Mouse (Mus musculus) MEL (cell line): ENCODE results near the gene Ifnar2. TPM values are rescaled to one million over a fixed set of nuclear protein-coding genes. Genes with fewer than 3 reads are reported as not detected.

Experiments used
- DNase-seq: peaks from one replicate; pipeline ENCODE4 v3.0.0; 2011; ENCODE audit warnings: low read depth, low spot score
- H3K27ac ChIP-seq: 2 replicates; pipeline ENCODE4 v1.5.1; 2012; ENCODE audit warnings: low read depth, mild to moderate bottlenecking, control low read depth, low read length, moderate library complexity; ENCODE audit not compliant: control insufficient read depth
- H3K27me3 ChIP-seq, 2 experiments: fragments of 150-350 bp in 1 of 2; sonication (generic) in 1 of 2; 2 replicates each; pipeline ENCODE4 v1.6.1; 2012; ENCODE audit warnings: low read length in 2 of 2, mild to moderate bottlenecking in 2 of 2, improper control_type of control experiment in 1 of 2, moderate library complexity in 1 of 2; ENCODE audit not compliant: insufficient read depth in 2 of 2, control insufficient read depth in 1 of 2
- H3K36me3 ChIP-seq, 2 experiments: 2 replicates each; pipeline ENCODE4 v1.6.1; 2012 to 2014; ENCODE audit warnings: low read length in 2 of 2, improper control_type of control experiment in 1 of 2, inconsistent platforms in 1 of 2, mild to moderate bottlenecking in 1 of 2; ENCODE audit not compliant: insufficient read depth in 2 of 2, control insufficient read depth in 1 of 2
- H3K4me1 ChIP-seq, 2 experiments: fragments of 150-350 bp in 1 of 2; sonication (generic) in 1 of 2; 2 replicates each; pipeline ENCODE4 v1.6.1; 2012; ENCODE audit warnings: low read length in 2 of 2, improper control_type of control experiment in 1 of 2, mild to moderate bottlenecking in 1 of 2; ENCODE audit not compliant: insufficient read depth in 2 of 2, control insufficient read depth in 1 of 2
- H3K4me3 ChIP-seq, 2 experiments: fragments of 150-350 bp in 1 of 2; sonication (generic) in 1 of 2; 2 replicates each; pipeline ENCODE4 v1.5.1; 2012; ENCODE audit warnings: low read depth in 2 of 2, low read length in 2 of 2, mild to moderate bottlenecking in 2 of 2, moderate library complexity in 2 of 2, control low read depth in 1 of 2, improper control_type of control experiment in 1 of 2; ENCODE audit not compliant: control insufficient read depth in 1 of 2, insufficient read depth in 1 of 2
- H3K79me2 ChIP-seq: 2 replicates; pipeline ENCODE4 v1.6.1; 2012; ENCODE audit warnings: mild to moderate bottlenecking, low read length, moderate library complexity; ENCODE audit not compliant: control insufficient read depth, poor library complexity, insufficient read depth
- H3K9ac ChIP-seq: 2 replicates; pipeline ENCODE4 v1.6.1; 2012; ENCODE audit warnings: low read depth, mild to moderate bottlenecking, control low read depth, low read length, moderate library complexity; ENCODE audit not compliant: control insufficient read depth, poor library complexity, severe bottlenecking
- H3K9me3 ChIP-seq: fragments of 150-350 bp; sonication (generic); replicated peaks from 2 replicates; pipeline ENCODE4 v1.6.1; 2012; ENCODE audit warnings: mild to moderate bottlenecking, low read length, improper control_type of control experiment, moderate library complexity; ENCODE audit not compliant: insufficient read depth
- BHLHE40 ChIP-seq: IDR thresholded peaks from 2 replicates; pipeline ENCODE4 v1.6.1; 2012; ENCODE audit warnings: low read depth, mild to moderate bottlenecking, inconsistent platforms, low read length, improper control_type of control experiment, borderline replicate concordance
- CHD1 ChIP-seq: IDR thresholded peaks from 2 replicates; pipeline ENCODE4 v1.6.1; 2012; ENCODE audit warnings: low read depth, mild to moderate bottlenecking, inconsistent platforms, low read length, improper control_type of control experiment
- CHD2 ChIP-seq: IDR thresholded peaks from 2 replicates; pipeline ENCODE4 v1.6.1; 2011; ENCODE audit warnings: low read length, improper control_type of control experiment
- E2F4 ChIP-seq: IDR thresholded peaks from 2 replicates; pipeline ENCODE4 v1.6.1; 2011; ENCODE audit warnings: low read depth, low read length, improper control_type of control experiment, borderline replicate concordance
- MAZ ChIP-seq: IDR thresholded peaks from 2 replicates; pipeline ENCODE4 v1.6.1; 2012; ENCODE audit warnings: low read depth, mild to moderate bottlenecking, inconsistent platforms, low read length, improper control_type of control experiment
- MYB ChIP-seq: IDR thresholded peaks from 2 replicates; pipeline ENCODE4 v1.6.1; 2011; ENCODE audit warnings: mild to moderate bottlenecking, low read depth, low read length, improper control_type of control experiment
- MYC ChIP-seq: IDR thresholded peaks from 2 replicates; pipeline ENCODE4 v1.6.1; 2011; ENCODE audit warnings: low read depth, mild to moderate bottlenecking, low read length, improper control_type of control experiment, moderate library complexity
- NELFE ChIP-seq: IDR thresholded peaks from 2 replicates; pipeline ENCODE4 v1.6.1; 2011; ENCODE audit warnings: low read depth, low read length, improper control_type of control experiment
- NRF1 ChIP-seq: IDR thresholded peaks from 2 replicates; pipeline ENCODE4 v1.6.1; 2014; ENCODE audit warnings: low read depth, mild to moderate bottlenecking, inconsistent platforms, low read length, improper control_type of control experiment, moderate library complexity; ENCODE audit not compliant: poor library complexity, insufficient read depth, severe bottlenecking
- POLR2A ChIP-seq, 2 experiments: IDR thresholded peaks; 2 replicates each; pipeline ENCODE4 v1.6.1; 2011 to 2012; ENCODE audit warnings: low read length in 2 of 2, mild to moderate bottlenecking in 2 of 2, control low read depth in 1 of 2, improper control_type of control experiment in 1 of 2, low read depth in 1 of 2, moderate library complexity in 1 of 2; ENCODE audit not compliant: control insufficient read depth in 1 of 2, insufficient read depth in 1 of 2, poor library complexity in 1 of 2
- SIN3A ChIP-seq: IDR thresholded peaks from 2 replicates; pipeline ENCODE4 v1.6.1; 2012; ENCODE audit warnings: low read length, improper control_type of control experiment, inconsistent platforms
- TCF12 ChIP-seq: IDR thresholded peaks from 2 replicates; pipeline ENCODE4 v1.6.1; 2014; ENCODE audit warnings: low read depth, mild to moderate bottlenecking, inconsistent platforms, low read length, improper control_type of control experiment, moderate library complexity
- USF1 ChIP-seq: IDR thresholded peaks from 2 replicates; pipeline ENCODE4 v1.6.1; 2014; ENCODE audit warnings: low read depth, mild to moderate bottlenecking, inconsistent platforms, low read length, improper control_type of control experiment, moderate library complexity
- USF2 ChIP-seq, 2 experiments: IDR thresholded peaks; 2 replicates each; pipeline ENCODE4 v1.6.1; 2011 to 2012; ENCODE audit warnings: improper control_type of control experiment in 2 of 2, low read length in 2 of 2, borderline replicate concordance in 1 of 2, inconsistent platforms in 1 of 2, low read depth in 1 of 2, mild to moderate bottlenecking in 1 of 2; ENCODE audit not compliant: insufficient read depth in 1 of 2
- ZKSCAN1 ChIP-seq: IDR thresholded peaks from 2 replicates; pipeline ENCODE4 v1.6.1; 2012; ENCODE audit warnings: low read depth, mild to moderate bottlenecking, inconsistent platforms, low read length, improper control_type of control experiment, moderate library complexity
- ZMIZ1 ChIP-seq: IDR thresholded peaks from 2 replicates; pipeline ENCODE4 v1.6.1; 2012; ENCODE audit warnings: low read depth, mild to moderate bottlenecking, inconsistent platforms, low read length, improper control_type of control experiment, moderate library complexity
- polyA plus RNA-seq, 2 experiments: library from polyadenylated mRNA; stranded (reverse) in 1 of 2; unstranded in 1 of 2; fragments of >175 nt in 1 of 2; fragments of >200 nt in 1 of 2; gene quantifications; 2 replicates each; pipeline versions ENCODE4 v1.2.1 to v1.2.4; 2012; ENCODE audit warnings: low replicate concordance in 2 of 2, low read depth in 1 of 2; ENCODE audit not compliant: insufficient read length in 2 of 2, insufficient read depth in 1 of 2, missing spikeins in 1 of 2
- total RNA-seq: library from RNA; depleted of rRNA; stranded (reverse); fragments of 300-350 nt; gene quantifications from 2 replicates; pipeline ENCODE4 v1.2.3, GENCODE M21; 2012

The Ifnar2 gene
- total and polyA plus RNA-seq, 3 experiments: 21.8 to 38.3 TPM; not detected in 1

GRCm38 (mm10) chr16:91357526-91357900 lies 15.1 kb upstream of the Ifnar2 start:
- H3K27ac ChIP-seq: no peak overlapping the region
- no peak for TF ChIP-seq E2F4
- TF ChIP-seq MYB: no peak
- no peak for TF ChIP-seq MYC
- no peaks in the 10 kb centered on the region for H3K9me3 ChIP-seq
- DNase-seq: no peak
- H3K9ac ChIP-seq: no peak overlapping the region
- no peaks in the 10 kb centered on the region; the same call in 1 of the 2 replicates for H3K79me2 ChIP-seq
- H3K4me1 ChIP-seq: peaks cover 17 to 29% of the 10 kb centered on the region in 2 experiments
- no peak overlapping the region for H3K4me3 ChIP-seq
- peaks cover 0 to 30% of the 10 kb centered on the region in 2 experiments; a peak in 2 of 4 replicates for H3K36me3 ChIP-seq
- H3K27me3 ChIP-seq: no peaks in the 10 kb centered on the region

GRCm38 (mm10) chr16:91358555-91358954 lies 14.0 kb upstream of the Ifnar2 start:
- Histone ChIP-seq H3K9me3 (no peaks in the 10 kb centered on the region), H3K27ac (no peak overlapping the region), H3K36me3 (peaks cover 0 to 24% of the 10 kb centered on the region in 2 experiments; a peak in 2 of 4 replicates), H3K4me1 (peaks cover 11 to 22% of the 10 kb centered on the region in 2 experiments), H3K27me3 (no peaks in the 10 kb centered on the region), H3K9ac (no peak overlapping the region), H3K79me2 (no peaks in the 10 kb centered on the region; the same call in 1 of the 2 replicates), H3K4me3 (no peak overlapping the region)
- TF ChIP-seq USF2 (IDR thresholded peaks at IDR 0.05; ENCODE audit: borderline replicate concordance in 1 of 2, insufficient read depth in 1 of 2, low read depth in 1 of 2, low read length in 2 of 2): no peak
- DNase-seq: no peak

GRCm38 (mm10) chr16:91359531-91359930 lies 13.1 kb upstream of the Ifnar2 start:
- Histone ChIP-seq H3K4me1 (peaks cover 2 to 13% of the 10 kb centered on the region in 2 experiments; a peak in 3 of 4 replicates), H3K9ac (no peak overlapping the region), H3K79me2 (no peaks in the 10 kb centered on the region; the same call in 1 of the 2 replicates), H3K9me3 (no peaks in the 10 kb centered on the region), H3K36me3 (peaks cover 0 to 14% of the 10 kb centered on the region in 2 experiments; a peak in 2 of 4 replicates), H3K27me3 (no peaks in the 10 kb centered on the region), H3K27ac (no peak overlapping the region), H3K4me3 (no peak overlapping the region)
- no peak for TF ChIP-seq NELFE
- no peak for TF ChIP-seq NRF1
- no peak for TF ChIP-seq CHD2
- no peak for TF ChIP-seq CHD1
- TF ChIP-seq ZMIZ1: no peak
- no peak for TF ChIP-seq ZKSCAN1
- TF ChIP-seq BHLHE40: no peak
- no peak for TF ChIP-seq SIN3A
- no peak for TF ChIP-seq MAZ
- no peak for TF ChIP-seq USF1
- no peak for TF ChIP-seq MYC
- TF ChIP-seq TCF12: no peak
- TF ChIP-seq POLR2A (IDR thresholded peaks at IDR 0.05; ENCODE audit: control insufficient read depth in 1 of 2, insufficient read depth in 1 of 2, low read depth in 1 of 2, low read length in 2 of 2, poor library complexity in 1 of 2): no peak
- DNase-seq: no peak
